Mouse (Mus musculus): ENCODE results near the gene Wdr46. TPM values are rescaled to one million over a fixed set of nuclear protein-coding genes. Genes with fewer than 3 reads are reported as not detected.

Gene Wdr46
- polyA plus RNA-seq, 1 experiment = 19.1 TPM

GRCm38 (mm10) chr17:33910346-33911051, 30.0 kb upstream of the Wdr46 start:
- no peak for DNase-seq (ENCODE audit: low read depth, low spot score)
- WGBS = 37% methylated on average over 11 of the region's 11 CpGs

GRCm38 (mm10) chr17:33911052-33911812, 29.2 kb upstream of the Wdr46 start:
- WGBS = 87% methylated on average over 31 of the region's 31 CpGs
- DNase-seq (ENCODE audit: low read depth, low spot score) = no peak

GRCm38 (mm10) chr17:33911813-33912414, 28.5 kb upstream of the Wdr46 start:
- 87% methylated on average over 28 of the region's 28 CpGs for WGBS
- DNase-seq (ENCODE audit: low read depth, low spot score) = no peak

GRCm38 (mm10) chr17:33913264-33913663, 27.2 kb upstream of the Wdr46 start:
- WGBS = 83% methylated on average over 10 of the region's 10 CpGs
- no peak for DNase-seq (ENCODE audit: low read depth, low spot score)

- DNase-seq (ENCODE audit: low read depth, low spot score) = no peak
- 93% methylated on average over 8 of the region's 8 CpGs for WGBS
Observed at GRCm38 (mm10) chr17:33913905-33914304, 26.6 kb upstream of the Wdr46 start.

- 74% methylated on average over 13 of the region's 13 CpGs for WGBS
- DNase-seq (ENCODE audit: low read depth, low spot score) = no peak
Observed at GRCm38 (mm10) chr17:33914969-33915391, 25.5 kb upstream of the Wdr46 start.

GRCm38 (mm10) chr17:33915671-33916250, 24.7 kb upstream of the Wdr46 start, which contains the start of the genes Tapbp and Zbtb22:
Tapbp (plus strand) TSS chr17:33915899.
Zbtb22 (plus strand) TSS chr17:33915904.
- under 1% methylated on average over 33 of the region's 34 CpGs for WGBS

GRCm38 (mm10) chr17:33916294-33916693, 24.2 kb upstream of the Wdr46 start:
- DNase-seq (ENCODE audit: low read depth, low spot score) = no peak
- WGBS = under 1% methylated on average over 19 of the region's 20 CpGs

More at GRCm38 (mm10) chr17:33915671-33916250, 24.7 kb upstream of the Wdr46 start, which contains the start of the genes Tapbp and Zbtb22:
- DNase-seq (ENCODE audit: low read depth, low spot score) = peak; percentile 99

- DNase-seq (ENCODE audit: low read depth, low spot score) = no peak
- 75% methylated on average over 31 of the region's 31 CpGs for WGBS
Observed at GRCm38 (mm10) chr17:33916847-33917655, 23.4 kb upstream of the Wdr46 start.

DNA sequence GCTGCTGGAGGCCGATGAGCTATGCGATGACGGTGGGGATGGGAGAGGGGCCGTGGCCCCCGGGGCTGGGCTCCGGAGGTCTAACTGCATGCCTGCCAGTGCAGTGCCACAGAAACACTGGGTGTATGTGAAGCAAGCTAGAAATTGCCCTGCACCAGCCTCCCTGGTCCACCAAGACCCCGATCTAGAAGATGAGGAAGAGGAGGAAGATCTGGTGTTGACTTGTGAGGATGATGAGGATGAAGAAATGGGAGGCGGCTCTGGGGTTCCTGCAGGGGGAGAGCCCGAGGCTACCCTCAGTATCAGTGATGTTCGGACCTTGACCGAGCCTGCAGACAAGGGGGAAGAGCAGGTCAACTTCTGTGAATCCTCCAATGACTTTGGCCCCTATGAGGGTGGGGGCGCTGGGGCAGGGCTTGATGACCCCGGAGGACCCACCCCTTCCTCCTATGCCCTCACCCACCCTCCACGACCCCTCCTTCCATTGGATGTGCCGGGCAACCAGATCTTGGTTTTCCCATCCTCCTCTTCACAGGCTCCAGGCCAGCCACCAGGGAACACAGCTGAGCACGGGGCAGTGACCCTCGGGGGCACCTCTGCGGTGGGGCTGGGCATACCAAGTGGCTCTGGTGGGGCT, 22.7 kb upstream of the Wdr46 start:
- 84% methylated on average over 18 of the region's 18 CpGs for WGBS
- no peak for DNase-seq (ENCODE audit: low read depth, low spot score)

- 50% methylated on average over 37 of the region's 37 CpGs for WGBS
- DNase-seq (ENCODE audit: low read depth, low spot score) = no peak
Observed at GRCm38 (mm10) chr17:33918293-33919203, 21.9 kb upstream of the Wdr46 start.

DNA sequence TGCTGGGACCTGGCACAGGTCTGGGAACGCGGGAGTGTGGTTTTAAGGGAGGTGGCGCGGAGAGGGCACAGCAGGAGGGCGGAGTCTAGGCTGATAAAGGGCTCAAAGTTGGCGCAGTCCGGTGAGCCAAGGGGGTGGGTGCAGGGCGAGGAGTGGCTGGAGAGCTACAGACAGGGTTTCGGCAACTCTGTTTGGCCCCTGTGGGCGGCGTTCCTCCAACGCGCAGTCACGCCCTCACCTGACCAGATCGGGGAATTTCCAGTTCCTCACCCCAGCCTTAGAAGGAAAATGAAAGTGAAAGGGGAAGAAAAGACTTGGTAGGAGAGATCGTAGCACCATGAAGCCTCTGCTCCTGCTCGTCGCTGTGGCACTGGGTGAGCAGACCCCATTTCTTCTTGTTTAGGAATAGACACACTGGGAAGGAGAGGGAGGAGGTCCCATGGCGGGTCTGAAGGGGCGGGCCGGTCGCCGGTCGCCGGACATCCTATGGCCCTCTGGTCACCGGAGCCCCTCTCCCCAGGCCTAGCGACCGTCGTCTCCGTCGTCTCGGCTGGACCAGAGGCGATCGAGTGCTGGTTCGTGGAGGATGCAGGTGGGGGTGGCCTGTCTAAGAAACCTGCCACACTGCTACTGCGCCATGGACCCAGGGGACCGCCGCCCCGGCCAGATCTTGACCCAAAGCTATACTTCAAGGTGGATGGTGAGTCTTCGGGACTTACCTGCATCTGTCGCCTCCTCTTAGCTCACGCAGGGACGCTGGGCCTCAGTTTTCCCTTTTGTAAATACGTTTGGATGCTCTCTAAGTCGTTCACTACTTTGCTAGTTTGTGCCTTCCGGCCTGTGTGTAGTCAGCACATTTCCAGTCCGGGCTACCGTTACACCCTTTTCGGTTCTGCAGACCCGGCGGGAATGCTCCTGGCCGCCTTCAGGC, 20.8 kb upstream of the Wdr46 start:
- WGBS = under 1% methylated on average over 52 of the region's 52 CpGs
- peak; percentile 85 for DNase-seq (ENCODE audit: low read depth, low spot score)

DNA sequence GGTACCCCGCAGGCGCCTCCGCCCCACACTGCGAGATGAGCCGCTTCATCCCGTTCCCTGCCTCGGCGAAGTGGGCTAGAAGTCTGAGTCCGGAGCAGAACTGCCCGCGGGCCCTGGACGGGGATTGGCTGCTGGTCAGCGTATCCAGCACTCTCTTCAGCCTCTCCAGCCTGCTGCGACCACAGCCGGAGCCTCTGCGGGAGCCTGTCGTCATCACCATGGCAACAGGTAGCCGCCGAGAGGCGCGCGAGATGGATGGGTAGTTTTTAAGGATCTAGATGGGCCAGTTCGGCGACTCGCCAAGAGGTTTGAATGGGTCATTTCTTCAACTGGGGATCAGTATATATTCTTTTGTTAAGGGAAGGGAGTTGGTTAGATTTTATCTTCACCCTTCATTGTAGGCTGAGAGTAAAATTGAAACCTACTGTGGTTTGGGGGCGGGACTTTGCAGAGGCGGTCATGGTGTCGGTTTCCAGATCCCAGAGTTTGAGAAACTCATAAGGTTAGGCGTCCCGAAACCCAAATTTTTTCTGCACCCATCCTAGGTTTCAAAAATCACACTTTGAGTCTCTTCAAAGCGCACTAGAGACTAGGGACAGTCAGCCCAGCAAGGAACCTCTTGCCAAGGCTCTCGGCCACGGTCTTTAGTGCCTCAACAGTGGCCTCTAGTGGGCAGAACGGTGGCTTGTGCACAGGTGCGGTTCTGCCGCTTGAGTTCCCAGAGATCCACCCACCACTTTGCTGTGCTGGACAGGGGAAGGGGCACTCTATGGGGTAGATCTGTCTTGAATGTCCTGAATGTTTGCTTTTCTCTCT, 20.0 kb upstream of the Wdr46 start:
- peak; percentile 91 for DNase-seq (ENCODE audit: low read depth, low spot score)
- WGBS = under 1% methylated on average over 36 of the region's 36 CpGs

- WGBS = 89% methylated on average over 7 of the region's 7 CpGs
- DNase-seq (ENCODE audit: low read depth, low spot score) = no peak
Observed at GRCm38 (mm10) chr17:33921361-33921760, 19.1 kb upstream of the Wdr46 start.

- DNase-seq (ENCODE audit: low read depth, low spot score) = no peak
- whole genome bisulfite sequencing = 90% methylated on average over 10 of the region's 10 CpGs
Observed at GRCm38 (mm10) chr17:33924577-33925283, 15.7 kb upstream of the Wdr46 start.
